Mouse (Mus musculus): ENCODE measurements at regions not wholly inside any gene's neighbourhood (a gene's known extent, or its start where the extent isn't known, plus 50 kb on each side); places are given as distances from the start of the nearest gene placed in this dataset.

- no peak for TF ChIP-seq TAL1 (IDR thresholded peaks at IDR 0.05; ENCODE audit: low read length)
- no peak for TF ChIP-seq HCFC1 (IDR thresholded peaks at IDR 0.05; ENCODE audit: low read depth, low read length)
- no peak for TF ChIP-seq POLR2AphosphoS2 (IDR thresholded peaks at IDR 0.05; ENCODE audit: low read length)
- TF ChIP-seq POLR2A (IDR thresholded peaks at IDR 0.05; ENCODE audit: control insufficient read depth in 1 of 2, insufficient read depth in 1 of 2, low read depth in 1 of 2, low read length in 2 of 2, poor library complexity in 1 of 2) = no peak
- no peak for TF ChIP-seq MXI1 (IDR thresholded peaks at IDR 0.05; ENCODE audit: low read depth, low read length)
- no peak for TF ChIP-seq MAZ (IDR thresholded peaks at IDR 0.05; ENCODE audit: low read depth, low read length)
- TF ChIP-seq CHD1 (IDR thresholded peaks at IDR 0.05; ENCODE audit: low read depth, low read length) = no peak
- no peaks in the 10 kb centered on the region for H3K4me1 ChIP-seq (ENCODE audit: control insufficient read depth in 1 of 2, insufficient read depth in 2 of 2, low read length in 2 of 2)
These were observed 162.8 kb downstream of the Gadd45g start for GRCm38 (mm10) chr13:52009231-52009630.

GRCm38 (mm10) chr13:52009766-52010165, 163.3 kb downstream of the Gadd45g start:
- H3K27me3 ChIP-seq (ENCODE audit: control insufficient read depth in 1 of 2, insufficient read depth in 2 of 2, low read length in 2 of 2) = no peaks in the 10 kb centered on the region
- no peak for DNase-seq (ENCODE audit: low read depth, low spot score)

More at GRCm38 (mm10) chr13:52009231-52009630, 162.8 kb downstream of the Gadd45g start:
- H3K27ac ChIP-seq (ENCODE audit: control insufficient read depth, low read depth, low read length) = no peak overlapping the region
- DNase-seq (ENCODE audit: low read depth, low spot score) = no peak
- no peaks in the 10 kb centered on the region for H3K79me2 ChIP-seq (ENCODE audit: control insufficient read depth, insufficient read depth, low read length, poor library complexity)
- H3K9ac ChIP-seq (ENCODE audit: control insufficient read depth, low read depth, low read length, poor library complexity, severe bottlenecking) = no peak overlapping the region
- H3K27me3 ChIP-seq (ENCODE audit: control insufficient read depth in 1 of 2, insufficient read depth in 2 of 2, low read length in 2 of 2) = no peaks in the 10 kb centered on the region
- H3K9me3 ChIP-seq (replicated peaks; ENCODE audit: insufficient read depth, low read length) = no peaks in the 10 kb centered on the region
- H3K36me3 ChIP-seq (ENCODE audit: control insufficient read depth in 1 of 2, insufficient read depth in 2 of 2, low read length in 2 of 2) = no peaks in the 10 kb centered on the region
- no peak overlapping the region for H3K4me3 ChIP-seq (ENCODE audit: control insufficient read depth in 1 of 2, insufficient read depth in 1 of 2, low read depth in 2 of 2, low read length in 2 of 2)

GRCm38 (mm10) chr13:52011001-52011400, 164.5 kb downstream of the Gadd45g start:
- H3K9me3 ChIP-seq (replicated peaks; ENCODE audit: insufficient read depth, low read length) = no peaks in the 10 kb centered on the region
- no peak overlapping the region for H3K9ac ChIP-seq (ENCODE audit: control insufficient read depth, low read depth, low read length, poor library complexity, severe bottlenecking)
- TF ChIP-seq NRF1 (IDR thresholded peaks at IDR 0.05; ENCODE audit: insufficient read depth, low read depth, low read length, poor library complexity, severe bottlenecking) = no peak
- no peak for TF ChIP-seq SMC3 (IDR thresholded peaks at IDR 0.05; ENCODE audit: low read depth, low read length)
- TF ChIP-seq TBP (IDR thresholded peaks at IDR 0.05; ENCODE audit: low read depth, low read length) = no peak
- no peak for TF ChIP-seq MAX (IDR thresholded peaks at IDR 0.05; ENCODE audit: low read length)
- no peak for TF ChIP-seq USF2 (IDR thresholded peaks at IDR 0.05; ENCODE audit: borderline replicate concordance in 1 of 2, insufficient read depth in 1 of 2, low read depth in 1 of 2, low read length in 2 of 2)
- TF ChIP-seq ZKSCAN1 (IDR thresholded peaks at IDR 0.05; ENCODE audit: low read depth, low read length) = no peak
- TF ChIP-seq MAZ (IDR thresholded peaks at IDR 0.05; ENCODE audit: low read depth, low read length) = no peak
- TF ChIP-seq CTCF (IDR thresholded peaks at IDR 0.05 in 2 of 3, conservative IDR thresholded peaks at IDR 0.05 in 1 of 3; ENCODE audit: control insufficient read depth in 1 of 3, insufficient read depth in 1 of 3, low read depth in 2 of 3, low read length in 3 of 3, poor library complexity in 1 of 3, severe bottlenecking in 1 of 3) = no peak
- TF ChIP-seq POLR2AphosphoS5 (IDR thresholded peaks at IDR 0.05; ENCODE audit: borderline replicate concordance, low read depth, low read length) = no peak
- no peaks in the 10 kb centered on the region for H3K27me3 ChIP-seq (ENCODE audit: control insufficient read depth in 1 of 2, insufficient read depth in 2 of 2, low read length in 2 of 2)
- no peaks in the 10 kb centered on the region for H3K4me1 ChIP-seq (ENCODE audit: control insufficient read depth in 1 of 2, insufficient read depth in 2 of 2, low read length in 2 of 2)
- no peaks in the 10 kb centered on the region for H3K79me2 ChIP-seq (ENCODE audit: control insufficient read depth, insufficient read depth, low read length, poor library complexity)
- no peaks in the 10 kb centered on the region for H3K36me3 ChIP-seq (ENCODE audit: control insufficient read depth in 1 of 2, insufficient read depth in 2 of 2, low read length in 2 of 2)
- no peak overlapping the region for H3K4me3 ChIP-seq (ENCODE audit: control insufficient read depth in 1 of 2, insufficient read depth in 1 of 2, low read depth in 2 of 2, low read length in 2 of 2)
- no peak overlapping the region for H3K27ac ChIP-seq (ENCODE audit: control insufficient read depth, low read depth, low read length)
- DNase-seq (ENCODE audit: low read depth, low spot score) = no peak

More at GRCm38 (mm10) chr13:52009766-52010165, 163.3 kb downstream of the Gadd45g start:
- TF ChIP-seq GABPA (IDR thresholded peaks at IDR 0.05; ENCODE audit: low read depth, low read length) (no peak), MYB (IDR thresholded peaks at IDR 0.05; ENCODE audit: low read depth, low read length) (no peak), RCOR1 (IDR thresholded peaks at IDR 0.05; ENCODE audit: low read depth, low read length) (no peak), ELF1 (IDR thresholded peaks at IDR 0.05; ENCODE audit: low read depth, low read length) (no peak), MAFK (IDR thresholded peaks at IDR 0.05; ENCODE audit: borderline replicate concordance, low read depth, low read length) (no peak), MXI1 (IDR thresholded peaks at IDR 0.05; ENCODE audit: low read depth, low read length) (no peak), NELFE (IDR thresholded peaks at IDR 0.05; ENCODE audit: low read depth, low read length) (no peak)
- H3K36me3 ChIP-seq (ENCODE audit: control insufficient read depth in 1 of 2, insufficient read depth in 2 of 2, low read length in 2 of 2) = no peaks in the 10 kb centered on the region
- no peaks in the 10 kb centered on the region for H3K79me2 ChIP-seq (ENCODE audit: control insufficient read depth, insufficient read depth, low read length, poor library complexity)
- H3K9ac ChIP-seq (ENCODE audit: control insufficient read depth, low read depth, low read length, poor library complexity, severe bottlenecking) = no peak overlapping the region
- no peak overlapping the region for H3K4me3 ChIP-seq (ENCODE audit: control insufficient read depth in 1 of 2, insufficient read depth in 1 of 2, low read depth in 2 of 2, low read length in 2 of 2)
- H3K4me1 ChIP-seq (ENCODE audit: control insufficient read depth in 1 of 2, insufficient read depth in 2 of 2, low read length in 2 of 2) = no peaks in the 10 kb centered on the region
- H3K9me3 ChIP-seq (replicated peaks; ENCODE audit: insufficient read depth, low read length) = no peaks in the 10 kb centered on the region
- H3K27ac ChIP-seq (ENCODE audit: control insufficient read depth, low read depth, low read length) = no peak overlapping the region

Measured in MEL (cell line).